Mouse (Mus musculus): ENCODE measurements around the gene Tfcp2.
A peak's percentile ranks its signal among the peaks of the same experiment; 100 is the strongest.
"Not testable (repeated sequence)": the region's sequence is repeated elsewhere in the genome, so short reads cannot be mapped to it uniquely, and the experiment has no call there.

Tfcp2 gene

GRCm38 (mm10) chr15:100556378-100556777 is 4.6 kb upstream of the Tfcp2 start:
- DNase-seq (ENCODE audit: low spot score): no peak

GRCm38 (mm10) chr15:100555965-100556364 is 4.2 kb upstream of the Tfcp2 start:
- DNase-seq (ENCODE audit: low spot score): no peak

GRCm38 (mm10) chr15:100550280-100550679 is 1.5 kb downstream of the Tfcp2 start:
- DNase-seq (ENCODE audit: low spot score): no peak

- DNase-seq (ENCODE audit: low spot score): not testable (repeated sequence)
Observed at GRCm38 (mm10) chr15:100543651-100544030, 8.2 kb downstream of the Tfcp2 start.

- DNase-seq (ENCODE audit: low spot score): not testable (repeated sequence)
Observed at GRCm38 (mm10) chr15:100542876-100543650, 8.7 kb downstream of the Tfcp2 start.

GRCm38 (mm10) chr15:100541426-100541825 is 10.4 kb downstream of the Tfcp2 start:
- DNase-seq (ENCODE audit: low spot score): no peak

GRCm38 (mm10) chr15:100541001-100541400 is 10.8 kb downstream of the Tfcp2 start:
- not testable (repeated sequence) for DNase-seq (ENCODE audit: low spot score)

- no peak for DNase-seq (ENCODE audit: low spot score)
Observed at GRCm38 (mm10) chr15:100539411-100539810, 12.4 kb downstream of the Tfcp2 start.

- DNase-seq (ENCODE audit: low spot score): peak; percentile 75
Observed at GRCm38 (mm10) chr15:100537913-100538312, 13.9 kb downstream of the Tfcp2 start.

GRCm38 (mm10) chr15:100527900-100528299 is 23.9 kb downstream of the Tfcp2 start:
- no peak for DNase-seq (ENCODE audit: low spot score)

- no peak for DNase-seq (ENCODE audit: low spot score)
Observed at GRCm38 (mm10) chr15:100525405-100525804, 26.4 kb downstream of the Tfcp2 start.

- DNase-seq (ENCODE audit: low spot score): no peak
Observed at GRCm38 (mm10) chr15:100520306-100520705, 31.5 kb downstream of the Tfcp2 start.

- no peak for DNase-seq (ENCODE audit: low spot score)
Observed at GRCm38 (mm10) chr15:100515121-100515520, 36.7 kb downstream of the Tfcp2 start.

- no peak for DNase-seq (ENCODE audit: low spot score)
Observed at GRCm38 (mm10) chr15:100513387-100513786, 38.4 kb downstream of the Tfcp2 start.

GRCm38 (mm10) chr15:100510072-100510471 is 41.7 kb downstream of the Tfcp2 start:
- no peak for DNase-seq (ENCODE audit: low spot score)

- DNase-seq (ENCODE audit: low spot score): no peak
Observed at GRCm38 (mm10) chr15:100508454-100509167, 43.2 kb downstream of the Tfcp2 start.

GRCm38 (mm10) chr15:100499506-100499905 is 52.3 kb downstream of the Tfcp2 start:
- not testable (repeated sequence) for DNase-seq (ENCODE audit: low spot score)

- DNase-seq (ENCODE audit: low spot score): peak; percentile 91
Observed at GRCm38 (mm10) chr15:100495102-100495501, 56.7 kb downstream of the Tfcp2 start, which contains the start of gene Csrnp2. TSS of gene Csrnp2 (minus strand) at chr15:100495488.

GRCm38 (mm10) chr15:100494647-100495046 is 57.2 kb downstream of the Tfcp2 start:
- no peak for DNase-seq (ENCODE audit: low spot score)

- no peak for DNase-seq (ENCODE audit: low spot score)
Observed at GRCm38 (mm10) chr15:100491966-100492365, 59.8 kb downstream of the Tfcp2 start.

GRCm38 (mm10) chr15:100489263-100489662 is 62.5 kb downstream of the Tfcp2 start:
- DNase-seq (ENCODE audit: low spot score): no peak

GRCm38 (mm10) chr15:100488297-100488696 is 63.5 kb downstream of the Tfcp2 start:
- not testable (repeated sequence) for DNase-seq (ENCODE audit: low spot score)

GRCm38 (mm10) chr15:100487050-100487449 is 64.8 kb downstream of the Tfcp2 start:
- no peak for DNase-seq (ENCODE audit: low spot score)

Data from lung, postnatal 25 days (tissue).